Comparison of ENCODE assay signal across 21 mouse cellular contexts in the genomic region with DNA sequence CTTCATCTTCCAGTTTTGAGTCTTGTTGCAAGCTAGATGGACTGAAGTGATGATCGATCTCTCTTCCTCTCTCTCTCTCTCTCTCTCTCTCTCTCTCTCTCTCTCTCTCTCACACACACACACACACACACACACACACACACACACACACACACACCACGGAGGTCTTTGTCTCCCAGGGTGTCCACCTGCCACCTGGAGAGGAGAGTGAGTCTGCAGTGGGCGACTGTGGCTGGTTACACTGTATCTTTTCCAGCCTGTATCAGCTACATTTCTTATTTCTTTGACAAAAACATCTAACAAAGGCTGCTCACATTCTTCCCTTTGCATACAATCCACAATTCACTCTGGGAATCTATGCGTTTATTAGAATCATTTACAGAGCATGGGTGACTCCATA.
"Had no signal": no experiment of that assay in that cellular context is flagged by ENCODE, and none has a peak within 500 bp of the region (broad histone marks: within the 10 kb centered on the region; RNA-seq: fewer than 3 reads in every experiment).

No protein-coding gene starts in this region.

- H3K4me1 ChIP-seq: limb, embryonic 15.5 days; midbrain, embryonic 12.5 days; midbrain, embryonic 15.5 days; neural tube, embryonic 12.5 days; neural tube, embryonic 15.5 days had no signal

- H3K27ac ChIP-seq: limb, embryonic 12.5 days; limb, embryonic 15.5 days; liver, embryonic 14.5 days; macrophage; midbrain, embryonic 12.5 days; midbrain, embryonic 15.5 days; neural tube, embryonic 12.5 days; neural tube, embryonic 15.5 days had no signal

- H3K4me3 ChIP-seq: limb, embryonic 12.5 days; limb, embryonic 15.5 days; midbrain, embryonic 12.5 days; midbrain, embryonic 15.5 days; neural tube, embryonic 12.5 days; neural tube, embryonic 15.5 days had no signal

- H3K9ac ChIP-seq: limb, embryonic 12.5 days; limb, embryonic 15.5 days; liver, embryonic 14.5 days; liver, postnatal 0 days; lung, embryonic 14.5 days; midbrain, embryonic 12.5 days; midbrain, embryonic 15.5 days; neural tube, embryonic 12.5 days; neural tube, embryonic 15.5 days had no signal

- ATAC-seq: intestine, embryonic 16.5 days; lung, postnatal 0 days; midbrain, embryonic 15.5 days had no signal

- H3K9me3 ChIP-seq: limb, embryonic 12.5 days; limb, embryonic 15.5 days; midbrain, embryonic 12.5 days; midbrain, embryonic 15.5 days; neural tube, embryonic 12.5 days; neural tube, embryonic 15.5 days had no signal

- H3K36me3 ChIP-seq: limb, embryonic 12.5 days; limb, embryonic 15.5 days; midbrain, embryonic 12.5 days; midbrain, embryonic 15.5 days; neural tube, embryonic 12.5 days; neural tube, embryonic 15.5 days had no signal

- H3K27me3 ChIP-seq: limb, embryonic 12.5 days; limb, embryonic 15.5 days; midbrain, embryonic 12.5 days; midbrain, embryonic 15.5 days; neural tube, embryonic 12.5 days; neural tube, embryonic 15.5 days had no signal

- H3K4me2 ChIP-seq: limb, embryonic 12.5 days; limb, embryonic 15.5 days; liver, embryonic 11.5 days; lung, embryonic 14.5 days; midbrain, embryonic 12.5 days; midbrain, embryonic 15.5 days; neural tube, embryonic 12.5 days; neural tube, embryonic 15.5 days had no signal

- DNase-seq: kidney, adult 18-20 months; kidney, adult 9 months; kidney, postnatal 14 days; kidney, postnatal 4 days; left cerebral cortex, postnatal 4 days; liver, postnatal 0 days; lung, embryonic 14.5 days; right cerebral cortex, adult 18-20 months; right cerebral cortex, postnatal 14 days; right cerebral cortex, postnatal 4 days had no signal
